Mouse (Mus musculus): ENCODE results near the gene Tnfsf12.

- no peak for TF ChIP-seq CTCF (IDR thresholded peaks at IDR 0.05; ENCODE audit: insufficient read depth, low read depth, low read length)
- TF ChIP-seq POLR2A (IDR thresholded peaks at IDR 0.05; ENCODE audit: insufficient read depth, low read depth, low read length): no peak
Observed at GRCm38 (mm10) chr11:69729063-69729462, 33.4 kb upstream of the Tnfsf12 start.

Measured in olfactory bulb, adult 2 months (tissue).